Mouse (Mus musculus): ENCODE measurements at regions not wholly inside any gene's neighbourhood (a gene's known extent, or its start where the extent isn't known, plus 50 kb on each side); places are given as distances from the start of the nearest gene placed in this dataset.
A peak's percentile ranks its signal among the peaks of the same experiment; 100 is the strongest.
"Not testable (repeated sequence)": the region's sequence is repeated elsewhere in the genome, so short reads cannot be mapped to it uniquely, and the experiment has no call there.

DNA sequence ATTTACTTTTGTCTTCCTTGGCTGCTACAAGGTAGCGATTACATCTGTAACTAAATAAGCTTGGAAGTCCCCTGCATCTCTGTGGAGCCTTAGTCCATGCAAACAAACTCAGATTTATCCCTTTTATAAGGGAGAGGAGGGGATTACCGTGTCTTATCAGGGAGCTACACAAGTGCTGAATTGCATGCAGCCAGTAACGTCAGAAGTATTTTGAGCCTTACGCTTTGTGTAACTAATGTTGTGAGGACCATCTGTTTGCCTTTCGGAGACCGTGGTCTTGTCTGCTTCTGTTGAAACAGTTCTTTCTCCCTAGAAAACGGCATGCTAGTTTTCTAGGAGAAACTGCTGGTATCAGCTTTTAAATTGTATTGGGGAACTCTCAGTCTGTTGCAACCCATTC is 58.0 kb upstream of the Dmrta1 start:
- no peak for DNase-seq

DNA sequence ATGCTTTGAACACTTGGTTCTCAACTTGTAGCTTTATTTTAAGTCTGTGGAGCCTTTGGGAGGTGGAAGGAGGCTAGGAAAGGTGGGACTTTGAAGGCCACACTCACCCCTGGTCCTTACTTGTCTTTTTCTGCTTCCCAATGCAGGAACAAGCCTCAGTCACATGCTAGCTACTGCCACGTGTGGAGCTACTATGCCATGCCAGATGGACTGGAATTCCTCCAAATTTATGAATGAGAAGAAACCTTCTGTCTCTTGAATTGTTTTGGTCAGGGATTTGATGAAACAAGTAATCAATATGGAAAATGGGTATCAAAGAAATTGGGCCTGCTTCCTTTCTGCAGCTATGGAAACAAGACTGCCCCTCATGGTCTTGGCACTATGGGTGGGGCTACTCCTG is 74.5 kb upstream of the Dmrta1 start:
- DNase-seq, result no peak

DNA sequence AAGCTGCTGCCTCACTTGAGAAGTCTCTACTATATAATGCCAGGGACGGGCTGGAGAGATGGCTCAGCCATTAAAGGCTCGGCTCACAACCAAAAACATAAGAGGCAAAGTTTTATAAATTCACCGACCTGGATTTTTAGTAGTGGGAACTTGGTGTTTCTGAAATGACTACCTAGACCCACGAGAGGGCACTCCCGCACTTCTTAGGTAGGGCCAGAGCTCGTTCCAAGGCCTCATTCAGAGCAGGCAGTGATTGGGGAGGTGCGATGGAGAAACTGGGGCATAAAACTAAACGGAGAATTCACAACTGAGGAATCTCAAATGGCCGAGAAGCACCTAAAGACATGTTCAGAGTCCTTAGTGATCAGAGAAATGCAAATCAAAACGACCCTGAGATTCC is 103.7 kb upstream of the Dmrta1 start:
- peak; percentile 16 to 34 for DNase-seq

DNA sequence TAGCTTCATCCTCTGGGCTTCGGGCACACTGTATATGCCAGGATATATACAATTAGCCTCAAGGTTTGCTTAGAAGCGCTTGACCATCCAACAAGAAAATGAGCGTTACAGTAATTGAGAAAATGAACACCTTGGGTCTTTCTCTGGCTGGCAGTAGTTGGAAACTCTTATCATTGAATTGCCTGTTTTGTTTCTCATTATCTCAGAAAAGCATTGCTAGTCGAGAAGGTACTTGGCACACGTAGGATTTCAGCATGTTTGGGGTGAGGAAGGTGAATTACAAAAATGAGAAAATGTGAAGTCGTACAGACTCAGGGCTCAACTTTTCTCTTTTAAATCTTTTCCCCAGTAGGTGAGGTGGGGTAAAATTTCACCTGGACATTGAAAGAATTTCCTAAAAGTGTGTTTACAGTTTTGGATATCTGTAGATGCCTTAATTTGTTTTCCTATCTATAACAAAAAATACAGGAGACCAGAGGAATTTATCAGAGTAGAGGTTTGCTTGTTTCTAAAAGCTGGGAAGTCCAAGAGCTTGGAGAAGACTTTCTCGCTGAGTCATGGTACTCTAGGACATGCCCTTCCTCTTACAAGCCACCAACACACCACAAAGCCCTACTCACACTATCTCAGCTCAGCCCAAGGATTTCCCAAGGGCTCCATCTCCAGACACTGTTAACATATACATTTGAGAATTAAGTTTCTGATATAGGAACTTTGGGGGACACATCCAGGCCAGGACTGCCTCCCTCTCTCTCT is 124.3 kb upstream of the Dmrta1 start:
- DNase-seq, result no peak

DNA sequence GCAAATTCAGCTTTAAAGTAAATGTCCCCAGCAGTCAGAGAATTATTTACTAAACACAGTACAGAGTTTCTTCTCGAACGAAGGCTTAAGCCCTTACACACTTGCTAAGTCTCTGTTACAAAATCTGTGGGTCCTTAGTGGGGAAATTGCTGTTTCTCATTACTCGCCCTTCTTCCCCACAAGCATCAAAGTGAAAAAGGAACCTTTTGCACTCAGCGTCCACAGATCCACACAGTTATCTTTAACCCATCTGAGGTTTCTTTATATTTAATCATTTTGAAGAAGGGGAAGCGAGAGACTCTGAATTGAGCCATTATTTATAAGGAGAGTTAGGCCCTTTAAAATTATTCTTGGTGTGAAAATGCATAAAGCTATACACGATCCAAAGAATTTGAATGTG is 126.7 kb upstream of the Dmrta1 start:
- DNase-seq, result no peak

DNA sequence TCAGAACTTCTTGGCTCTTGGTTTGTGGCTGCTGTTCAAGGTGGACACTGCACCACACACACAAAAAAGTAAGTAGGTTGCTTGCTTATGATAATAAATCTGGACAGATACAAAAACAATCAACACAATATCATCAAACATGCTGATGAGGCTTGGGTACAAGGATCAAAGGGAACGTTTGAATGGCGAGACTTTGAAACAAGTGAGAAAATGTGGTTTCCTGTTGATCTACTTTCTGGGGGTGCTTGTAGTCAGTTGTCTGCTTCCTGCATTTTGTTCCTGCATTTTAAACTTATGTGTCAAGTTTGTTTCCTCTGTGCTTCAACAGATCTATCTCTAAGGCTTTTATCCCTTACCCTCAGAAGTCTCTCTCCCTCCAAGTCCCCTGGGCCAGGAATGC is 128.7 kb upstream of the Dmrta1 start:
- no peak for DNase-seq

DNA sequence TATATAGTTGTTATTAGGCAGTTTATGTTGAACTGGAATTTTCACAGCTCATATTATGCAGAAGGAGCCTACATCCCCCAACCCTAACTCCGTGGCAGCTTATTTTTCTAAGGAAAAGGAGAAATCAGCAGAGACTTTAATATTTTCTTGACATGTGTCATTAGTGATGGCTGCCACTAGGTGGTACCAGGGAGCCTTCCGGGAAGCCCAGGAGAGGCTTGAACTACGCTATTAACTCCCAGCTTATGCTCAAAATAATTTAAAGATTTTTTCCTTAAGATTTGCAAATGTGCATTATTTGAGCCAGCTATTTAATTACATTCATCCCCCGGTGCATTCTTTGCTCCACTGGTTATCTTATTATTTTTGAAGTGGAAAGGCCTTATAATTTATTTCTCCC is 146.8 kb upstream of the Dmrta1 start:
- peak in 1 of 2 experiments; percentile 32 for DNase-seq

DNA sequence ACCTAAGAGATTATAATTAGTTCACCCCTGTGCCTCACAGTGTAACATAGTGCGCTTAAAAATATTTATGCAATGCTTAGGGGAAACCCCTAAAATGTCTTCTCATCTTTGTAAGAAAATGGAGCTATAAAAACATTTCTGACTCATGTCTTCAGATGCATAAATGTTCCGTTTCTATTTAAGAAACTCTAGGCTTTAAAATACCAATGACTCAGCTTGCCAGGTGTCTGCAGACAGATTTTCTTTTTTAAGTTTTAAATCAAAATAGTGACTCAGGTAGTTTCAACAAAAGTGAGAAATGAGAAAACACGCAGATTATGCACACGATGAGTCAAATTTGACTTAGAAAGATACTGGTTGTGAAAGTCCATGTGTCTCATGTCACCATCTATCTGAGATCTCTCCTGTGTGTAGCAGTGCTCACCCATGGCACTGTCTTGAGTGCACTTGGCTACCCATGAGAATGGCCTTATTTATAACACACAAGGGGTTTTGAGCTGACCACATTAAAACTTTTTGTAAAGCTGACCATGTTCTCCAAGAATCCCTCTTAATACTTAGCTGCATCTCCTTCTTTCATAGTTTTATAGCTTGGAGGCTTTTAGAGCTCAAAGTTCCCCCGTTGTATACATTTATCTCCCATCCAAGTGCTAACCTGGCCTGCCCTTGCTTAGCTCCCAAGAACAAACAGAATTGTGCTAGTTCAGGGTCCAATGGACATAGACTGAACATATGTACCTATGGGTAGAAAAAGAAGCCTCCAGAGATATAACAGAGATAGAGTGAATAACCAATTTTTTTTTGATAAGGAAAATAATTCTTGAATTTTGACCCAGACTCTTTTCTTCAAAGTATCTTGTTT is 149.0 kb upstream of the Dmrta1 start:
- no peak for DNase-seq

DNA sequence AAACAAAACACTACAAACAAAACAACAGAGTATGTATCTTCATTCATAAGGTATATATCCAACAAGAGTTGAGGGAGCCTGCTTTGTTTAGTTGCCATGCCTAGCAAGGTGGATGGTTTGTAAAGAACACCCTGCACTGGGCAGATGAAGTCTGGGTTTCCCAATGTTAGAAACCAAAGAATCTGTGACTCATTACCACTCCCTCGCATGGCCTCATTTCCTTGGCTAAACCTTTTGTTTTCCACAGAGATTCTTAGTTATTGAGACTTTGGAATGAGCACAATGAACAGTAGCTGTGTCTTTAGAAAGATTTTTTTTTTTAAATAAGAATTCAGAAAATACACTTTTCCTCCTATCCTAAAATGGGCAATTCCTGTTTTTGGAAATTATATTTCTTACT is 151.3 kb upstream of the Dmrta1 start:
- no peak for DNase-seq

DNA sequence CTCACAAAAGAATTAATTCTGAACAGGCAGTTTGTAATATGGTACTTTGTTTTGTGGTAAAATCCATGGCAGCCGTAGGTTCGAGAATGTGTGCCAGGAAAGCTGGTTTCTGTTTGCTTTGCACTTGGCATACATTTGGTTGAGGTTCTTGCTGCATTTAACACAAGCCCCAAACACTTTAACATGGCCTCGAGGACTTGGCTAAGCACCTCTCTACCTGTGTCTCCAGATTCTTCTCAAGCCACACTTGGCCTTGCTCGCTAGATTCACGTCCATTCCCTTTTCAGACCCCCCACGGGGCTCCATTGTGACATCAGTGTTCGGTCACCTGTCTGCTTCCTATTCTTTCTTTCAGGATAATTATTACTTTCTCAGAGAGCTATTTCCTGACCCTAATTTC is 151.9 kb upstream of the Dmrta1 start:
- no peak for DNase-seq

DNA sequence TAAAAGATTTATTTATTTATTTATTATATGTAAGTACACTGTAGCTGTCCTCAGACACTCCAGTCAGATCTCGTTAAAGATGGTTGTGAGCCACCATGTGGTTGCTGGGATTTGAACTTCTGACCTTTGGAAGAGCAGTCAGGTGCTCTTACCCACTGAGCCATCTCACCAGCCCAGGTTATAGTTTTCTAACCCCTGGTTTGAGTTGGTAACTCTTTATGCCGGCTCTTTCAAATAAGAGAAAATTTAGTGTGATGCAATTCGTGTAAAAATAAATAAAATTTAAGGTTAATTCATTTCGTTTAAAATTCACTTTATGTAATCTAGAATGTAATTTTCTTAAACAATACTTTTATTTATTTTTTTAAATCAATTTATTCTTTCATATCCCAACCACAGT is 153.7 kb upstream of the Dmrta1 start:
- DNase-seq, result not testable (repeated sequence)

DNA sequence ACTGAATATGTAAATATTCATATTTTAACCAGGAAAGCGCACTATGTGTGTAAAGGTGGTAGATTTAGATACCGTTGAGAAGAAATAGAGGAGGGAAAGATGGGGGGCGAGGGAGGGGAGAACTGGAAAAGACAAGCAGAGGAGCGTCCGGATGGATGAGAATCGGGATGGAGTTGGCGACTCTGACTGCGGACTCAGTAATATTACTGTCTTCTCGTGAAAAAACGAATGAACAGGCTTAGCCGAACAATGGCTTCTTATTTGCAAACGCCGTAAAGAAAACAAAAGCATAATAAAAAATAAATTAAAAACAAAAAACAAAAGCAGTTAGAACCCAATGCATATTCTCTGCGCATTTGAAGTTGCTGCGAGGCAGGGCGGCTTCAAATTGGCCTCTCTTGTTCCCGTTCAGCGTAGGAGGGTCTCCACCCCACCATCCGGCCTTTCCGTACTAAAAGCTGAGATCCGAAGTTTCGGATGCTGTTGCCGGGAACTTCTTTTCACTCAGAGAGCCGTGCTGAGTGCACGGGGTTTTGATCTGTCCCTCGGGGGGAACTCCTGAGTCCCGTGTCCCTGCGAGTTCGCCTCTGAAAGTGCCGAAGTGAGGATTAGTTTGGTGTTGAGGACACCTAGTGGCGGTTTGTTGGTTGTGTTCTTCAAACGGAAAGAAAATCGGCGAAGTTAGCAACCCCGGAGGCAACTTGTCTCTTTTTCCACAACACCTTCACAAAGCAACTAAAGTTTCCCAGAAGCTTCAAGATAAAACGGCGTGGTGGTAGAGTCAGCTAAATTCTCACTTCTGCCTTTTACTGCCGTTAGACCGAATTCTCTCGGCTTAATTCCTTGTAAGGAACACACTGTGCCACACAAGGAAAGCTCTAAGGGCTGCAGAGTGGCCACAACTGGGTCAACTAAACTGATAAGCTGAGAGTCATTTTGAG is 154.7 kb upstream of the Dmrta1 start:
- DNase-seq, result peak; percentile 52 to 69

DNA sequence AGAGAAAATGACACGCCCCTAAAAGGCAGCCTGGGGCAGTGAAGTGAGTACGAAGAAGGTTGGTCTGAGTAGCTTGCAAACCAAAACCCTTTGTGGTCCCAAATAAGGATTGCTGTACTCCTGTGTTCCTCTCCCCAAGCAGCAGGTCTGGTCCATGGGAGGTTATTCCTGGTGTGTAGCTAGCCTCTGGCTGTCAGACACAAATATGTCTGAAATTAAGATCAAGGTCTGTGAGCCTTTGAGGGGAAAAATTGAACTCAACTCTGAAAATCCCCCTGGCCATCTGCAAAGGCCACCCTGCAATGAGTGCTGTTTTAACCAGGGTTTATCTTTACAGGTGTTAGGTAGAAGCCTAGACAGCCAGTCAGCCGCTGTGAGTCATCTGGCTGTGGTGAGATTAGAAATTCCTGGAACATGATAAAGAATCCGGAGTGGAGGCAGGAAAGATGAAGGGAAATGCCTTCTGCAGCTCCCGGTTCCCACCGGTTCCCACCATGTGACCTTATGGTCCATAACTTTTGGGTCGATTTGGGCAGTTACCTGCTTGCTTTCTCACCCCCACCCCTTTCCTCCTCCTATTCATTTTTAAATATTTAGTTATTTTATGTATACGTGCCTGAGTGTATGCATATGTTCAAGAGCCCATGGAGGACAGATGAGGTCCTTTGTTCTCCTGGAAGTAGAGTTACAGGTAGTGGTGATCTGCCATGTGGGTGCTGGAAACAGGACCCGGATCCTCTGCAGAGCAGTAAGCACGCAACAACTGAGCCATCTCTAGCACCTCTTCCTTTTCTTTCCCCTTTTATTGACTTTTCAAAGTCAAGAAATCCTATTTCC is 155.6 kb upstream of the Dmrta1 start:
- DNase-seq, result no peak

DNA sequence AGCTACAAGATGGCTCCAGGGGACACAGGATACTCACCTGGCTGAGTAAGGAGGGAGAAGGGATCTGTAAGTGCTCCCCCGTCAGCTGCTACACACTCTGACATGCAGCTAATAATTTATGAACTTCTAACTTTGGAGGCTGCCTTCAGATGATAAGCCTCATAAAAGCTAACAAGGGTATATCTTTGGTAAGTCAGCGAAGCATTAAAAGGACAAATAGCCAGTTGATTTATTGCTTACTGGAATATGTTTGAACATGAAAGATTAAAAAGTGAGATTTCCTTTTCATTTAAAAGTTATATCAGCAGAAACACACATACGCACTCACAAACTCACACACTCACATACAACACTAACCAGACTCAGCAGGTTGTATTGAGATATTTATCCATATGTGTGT is 161.2 kb upstream of the Dmrta1 start:
- no peak for DNase-seq

DNA sequence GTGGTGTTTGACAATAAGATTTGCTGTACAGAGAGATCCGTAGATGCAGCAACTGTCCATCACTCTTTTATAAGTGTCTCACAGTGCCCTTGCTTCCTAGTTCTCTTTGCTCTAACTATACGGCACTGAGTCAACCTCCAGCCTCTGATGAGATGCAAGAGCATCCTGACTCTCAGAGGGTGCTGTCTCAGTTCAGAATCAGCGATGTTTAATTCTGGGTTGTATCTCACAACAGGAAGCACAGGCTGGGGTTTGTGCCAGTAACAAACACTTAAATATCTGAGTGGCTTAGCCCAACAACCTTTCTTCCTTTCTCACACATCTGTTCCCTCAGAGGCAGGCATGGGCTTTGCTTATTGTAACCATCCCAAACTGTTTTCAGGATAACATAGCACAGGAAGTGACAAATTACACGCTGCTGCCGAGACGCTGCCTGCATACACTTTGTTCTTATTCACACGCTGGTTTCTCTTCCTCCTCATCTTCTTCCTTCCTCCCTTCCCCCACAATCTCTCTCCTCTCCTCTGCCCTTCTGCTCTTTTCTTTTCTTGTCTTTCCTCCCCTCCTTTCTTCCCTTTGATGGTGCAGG is 163.3 kb upstream of the Dmrta1 start:
- no peak for DNase-seq

DNA sequence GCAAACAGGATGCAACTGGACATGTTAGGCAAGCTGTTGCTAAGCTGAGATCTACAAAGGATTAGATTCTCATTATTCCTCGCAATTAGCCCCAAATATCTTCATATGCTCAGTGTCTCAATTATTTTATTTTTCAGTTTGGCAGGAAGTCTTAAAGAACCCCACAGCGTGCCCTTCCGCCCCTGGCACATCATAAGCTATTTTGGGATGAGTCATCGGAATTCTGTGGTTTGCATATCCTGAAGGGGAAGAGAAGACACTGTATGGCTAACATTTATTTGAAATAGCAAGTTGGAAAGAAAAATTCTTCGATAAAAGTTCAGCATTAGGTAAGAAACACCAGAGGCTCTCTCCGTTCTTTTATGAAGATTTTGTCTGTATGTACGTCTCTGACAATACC is 164.3 kb upstream of the Dmrta1 start:
- DNase-seq, result no peak

DNA sequence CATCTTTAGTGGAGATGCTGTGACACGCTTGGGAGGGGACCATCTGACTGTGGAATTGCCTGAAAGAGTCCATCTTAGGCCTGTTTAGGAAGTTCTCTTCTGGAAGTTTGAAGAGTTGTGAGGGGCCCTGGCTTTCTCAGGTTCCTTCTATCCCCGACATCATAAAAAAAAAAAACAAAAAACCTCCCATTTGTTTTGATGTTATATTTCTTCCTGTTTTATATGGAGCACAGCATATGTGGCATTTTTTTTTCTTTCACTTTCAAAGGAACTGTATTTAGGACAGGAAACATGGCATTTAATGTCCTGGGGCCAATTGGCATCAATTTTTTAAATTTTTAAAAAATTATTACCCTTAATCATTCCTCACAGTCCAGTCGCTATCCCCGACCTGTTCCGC is 168.6 kb upstream of the Dmrta1 start:
- DNase-seq, result no peak

DNA sequence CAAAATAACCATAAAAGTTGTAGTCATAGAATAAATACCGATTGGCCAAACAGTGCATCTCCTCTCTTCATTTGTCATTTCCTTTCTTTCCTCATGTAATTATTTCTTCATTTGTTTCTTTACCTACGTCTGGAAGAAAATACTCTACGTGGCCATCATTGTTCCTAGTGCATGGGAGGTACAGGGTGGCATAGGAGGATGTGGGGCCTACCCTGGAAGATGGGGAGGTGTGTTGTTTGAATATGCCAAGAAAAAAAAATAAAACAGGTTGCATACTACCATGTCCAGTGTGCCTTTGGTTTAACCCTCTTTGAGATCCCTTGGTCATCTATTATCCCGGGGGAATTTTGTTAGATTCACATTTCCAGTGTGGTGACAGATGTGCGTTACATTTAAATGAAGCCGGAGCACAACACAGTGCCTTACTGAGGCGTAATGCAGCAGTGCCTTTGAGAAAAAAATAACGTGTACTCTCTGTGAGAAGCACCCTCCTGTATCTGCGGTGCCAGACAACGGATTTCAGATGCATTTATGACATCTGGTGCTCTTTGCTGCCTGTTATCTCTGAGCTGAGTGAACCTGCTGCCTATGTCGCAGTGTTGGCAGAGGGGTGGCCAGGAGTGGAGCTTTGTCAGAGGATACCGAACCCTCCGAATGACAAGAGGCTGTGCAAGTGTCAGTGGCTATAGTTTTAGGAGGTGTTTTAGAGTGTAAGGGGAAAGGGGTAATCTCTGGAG is 169.4 kb upstream of the Dmrta1 start:
- no peak for DNase-seq

DNA sequence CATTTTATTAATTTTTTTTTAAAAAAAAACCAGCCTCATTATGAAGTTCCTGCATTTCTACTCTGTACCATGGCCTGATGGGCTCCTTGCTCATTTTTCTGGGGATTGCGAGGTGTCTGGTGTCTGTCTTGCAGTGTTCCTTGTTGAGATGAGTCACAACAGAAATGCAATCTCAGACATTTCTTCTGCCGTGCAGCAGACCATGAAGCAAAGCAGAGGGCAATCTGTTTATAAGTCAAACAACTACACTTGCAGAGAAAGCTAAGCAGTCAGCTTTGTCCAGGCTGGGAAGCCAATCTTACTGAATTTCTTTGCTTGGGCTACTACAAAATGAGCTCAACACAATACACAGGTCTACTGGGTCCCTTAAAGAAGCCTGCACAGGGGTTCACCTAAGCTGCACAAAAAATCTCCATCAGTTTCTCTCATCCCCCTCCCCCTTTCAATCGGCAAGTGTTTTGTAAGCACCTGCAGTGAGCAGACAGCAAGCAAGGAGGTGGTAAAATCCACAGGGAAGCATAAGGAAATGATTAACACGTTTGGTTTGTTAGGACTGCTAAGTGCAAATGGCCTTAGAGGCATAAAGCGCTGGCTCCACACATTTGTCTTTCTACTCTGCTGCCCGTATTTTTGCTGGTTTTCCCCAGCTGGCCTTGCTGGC is 171.0 kb upstream of the Dmrta1 start:
- peak in 1 of 2 experiments; percentile 9 for DNase-seq

DNA sequence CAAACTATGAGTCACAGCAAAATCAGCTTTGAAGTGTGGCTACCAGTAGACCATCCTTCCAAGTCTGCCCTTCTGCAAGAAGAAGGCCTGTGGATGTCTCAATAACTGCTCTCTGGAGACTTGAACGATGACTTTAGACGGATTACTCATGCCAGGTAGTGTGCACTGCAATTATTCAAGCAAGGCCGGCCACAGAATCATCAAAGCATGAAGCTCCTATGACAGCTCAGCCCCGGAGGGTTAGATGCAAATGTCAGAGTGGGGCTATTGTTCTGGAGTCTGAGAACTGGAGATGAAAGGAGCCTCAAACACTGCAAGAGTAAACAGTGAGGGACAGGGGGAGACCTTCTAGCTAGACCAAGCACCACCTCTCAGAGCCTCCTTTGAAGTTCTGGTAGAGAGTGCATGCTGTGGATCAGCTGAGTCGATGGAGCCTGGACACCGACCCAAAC is 173.8 kb upstream of the Dmrta1 start:
- DNase-seq, result no peak

Measured in kidney, postnatal 25 days (tissue).